Mouse (Mus musculus): ENCODE results near the gene Zfp598.
"Not testable (repeated sequence)": the region's sequence is repeated elsewhere in the genome, so short reads cannot be mapped to it uniquely, and the experiment has no call there.

Gene Zfp598

DNA sequence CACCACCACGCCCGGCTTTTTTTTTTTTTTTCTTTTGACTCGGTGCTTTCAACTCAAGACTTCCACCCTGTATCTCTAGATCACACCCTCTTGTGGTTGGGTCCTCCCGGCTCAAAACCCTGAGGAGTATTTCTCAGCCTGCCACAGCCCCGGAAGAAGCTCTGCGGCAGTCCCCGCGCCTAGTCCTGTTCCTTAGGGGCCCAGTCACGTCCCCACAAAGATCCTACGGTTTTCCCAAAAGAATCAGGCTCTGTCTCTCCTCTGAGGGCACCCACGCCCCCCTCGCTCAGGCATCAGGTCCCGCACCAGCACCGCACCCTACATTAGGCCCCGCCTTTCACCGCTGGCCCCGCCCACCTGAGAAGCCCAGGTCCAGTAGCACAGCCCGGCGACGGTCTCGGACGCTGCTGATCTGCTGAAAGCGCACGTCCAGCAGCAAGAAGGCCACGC is 17.7 kb downstream of the Zfp598 start:
- no peak for DNase-seq (ENCODE audit: low read depth, low spot score)

DNA sequence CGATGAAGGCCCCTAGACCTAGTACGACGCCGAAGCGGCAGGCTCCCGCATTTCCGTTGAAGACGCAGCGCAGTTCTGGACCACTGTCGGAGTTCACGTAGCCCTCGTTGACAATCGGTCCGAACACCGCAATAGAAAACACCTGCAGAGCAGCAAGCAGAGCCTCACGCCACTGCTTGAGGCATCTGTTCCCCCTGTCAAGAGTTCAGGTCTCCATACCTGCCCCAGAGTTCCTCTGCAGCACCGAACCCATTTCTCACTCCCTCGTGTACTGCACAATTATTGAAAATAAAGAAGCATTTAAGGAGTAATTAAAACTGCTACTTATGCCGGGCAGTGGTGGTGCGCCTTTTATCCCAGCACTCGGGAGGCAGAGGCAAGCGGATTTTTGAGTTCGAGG is 18.1 kb downstream of the Zfp598 start:
- DNase-seq (ENCODE audit: low read depth, low spot score), result no peak

DNA sequence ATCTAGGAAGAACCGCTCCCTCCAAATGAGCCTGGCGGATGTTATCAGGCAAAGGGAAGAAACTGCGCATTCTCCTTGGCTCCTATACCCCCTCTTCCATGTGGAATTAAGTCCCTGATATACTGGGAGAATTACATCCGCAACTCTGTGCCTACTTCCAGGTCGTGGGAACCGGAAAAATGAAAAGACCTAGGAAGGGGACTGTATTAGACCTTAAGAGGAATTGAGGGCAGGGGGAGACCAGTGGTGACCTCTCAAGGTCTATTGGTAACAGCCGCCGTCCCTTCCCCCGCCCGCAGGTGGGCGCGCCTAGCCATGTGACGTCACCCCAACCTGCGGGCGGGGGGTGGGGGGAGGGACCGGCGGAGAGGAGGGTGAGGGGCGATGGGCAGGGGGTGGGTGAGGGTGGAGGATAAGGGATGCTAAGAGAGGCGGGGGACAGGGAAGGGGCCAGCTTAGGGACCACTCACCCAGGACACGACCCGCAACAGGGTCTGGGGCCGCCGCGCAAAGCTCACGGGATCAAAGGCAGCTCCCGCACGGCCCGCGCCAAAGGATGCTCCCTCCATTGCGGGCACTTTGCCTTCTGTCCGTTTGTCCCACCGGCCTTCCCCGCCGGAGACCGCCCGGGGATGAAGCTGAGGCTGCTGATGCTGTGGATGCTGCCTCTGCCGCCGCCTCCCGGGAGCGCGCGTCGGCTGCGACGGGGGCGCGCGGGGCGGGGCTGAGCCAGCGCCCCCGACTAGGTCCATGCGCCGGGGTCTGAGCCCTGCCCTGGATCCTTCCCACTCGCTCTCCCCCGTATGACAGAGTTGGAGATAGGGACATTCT is 20.0 kb downstream of the Zfp598 start, which contains the start of gene Syngr3:
Gene Syngr3, minus strand, starts transcription at position 705 of the 831 bp plus-strand sequence.
- no peak for DNase-seq (ENCODE audit: low read depth, low spot score)

DNA sequence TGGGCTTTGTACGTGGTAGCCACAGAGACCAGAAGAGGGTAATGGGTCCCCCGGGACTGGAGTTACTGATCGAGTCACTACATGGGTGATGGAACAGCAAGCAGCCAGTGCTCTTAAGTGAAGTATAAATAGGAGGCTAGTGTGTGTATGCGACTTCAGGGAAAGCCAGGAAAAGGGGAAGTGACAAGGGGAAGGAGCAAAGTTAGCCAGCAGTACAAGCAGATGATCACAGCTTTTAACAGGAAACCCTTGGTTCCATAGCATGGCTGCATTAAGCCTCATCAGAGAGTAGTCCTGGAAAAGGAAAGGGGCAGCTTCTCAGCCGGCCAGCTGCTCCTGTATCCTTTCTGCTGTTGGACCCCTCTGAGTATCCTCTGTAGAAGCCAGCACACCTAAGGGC is 22.9 kb downstream of the Zfp598 start:
- no peak for DNase-seq (ENCODE audit: low read depth, low spot score)

DNA sequence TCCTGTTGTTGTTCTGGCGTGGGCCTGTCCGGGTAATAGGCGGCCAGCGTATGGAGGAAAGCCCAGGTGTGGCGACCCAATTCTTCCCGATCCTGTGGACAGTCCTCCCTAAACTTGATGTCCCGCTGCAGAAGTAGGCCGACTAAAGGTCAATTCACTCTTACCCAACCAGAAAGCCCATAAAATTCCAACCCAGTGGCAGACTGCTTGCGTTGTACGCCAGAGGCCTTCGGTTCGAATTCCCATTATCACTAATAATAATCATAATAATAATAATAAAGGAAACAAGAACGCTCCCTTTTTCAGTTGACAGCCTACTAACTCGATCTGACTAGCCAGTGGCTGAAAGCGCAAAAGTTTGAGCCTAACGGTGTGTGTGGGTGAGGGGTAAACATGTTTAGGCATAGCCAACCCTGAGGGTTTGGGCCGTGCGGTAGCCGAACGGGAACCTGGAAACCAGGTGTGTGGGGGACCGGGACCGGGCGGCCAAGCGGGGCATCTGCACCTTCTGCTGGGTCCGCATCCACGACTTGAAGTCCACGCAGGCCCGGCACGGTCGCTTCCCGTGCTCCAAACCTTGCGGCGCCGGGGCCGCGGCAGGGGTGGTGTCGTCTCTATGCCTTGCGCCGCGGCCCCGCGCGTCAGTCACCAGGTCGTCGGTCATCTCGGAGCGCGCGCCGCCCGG is 26.0 kb downstream of the Zfp598 start:
- DNase-seq (ENCODE audit: low read depth, low spot score), result no peak

DNA sequence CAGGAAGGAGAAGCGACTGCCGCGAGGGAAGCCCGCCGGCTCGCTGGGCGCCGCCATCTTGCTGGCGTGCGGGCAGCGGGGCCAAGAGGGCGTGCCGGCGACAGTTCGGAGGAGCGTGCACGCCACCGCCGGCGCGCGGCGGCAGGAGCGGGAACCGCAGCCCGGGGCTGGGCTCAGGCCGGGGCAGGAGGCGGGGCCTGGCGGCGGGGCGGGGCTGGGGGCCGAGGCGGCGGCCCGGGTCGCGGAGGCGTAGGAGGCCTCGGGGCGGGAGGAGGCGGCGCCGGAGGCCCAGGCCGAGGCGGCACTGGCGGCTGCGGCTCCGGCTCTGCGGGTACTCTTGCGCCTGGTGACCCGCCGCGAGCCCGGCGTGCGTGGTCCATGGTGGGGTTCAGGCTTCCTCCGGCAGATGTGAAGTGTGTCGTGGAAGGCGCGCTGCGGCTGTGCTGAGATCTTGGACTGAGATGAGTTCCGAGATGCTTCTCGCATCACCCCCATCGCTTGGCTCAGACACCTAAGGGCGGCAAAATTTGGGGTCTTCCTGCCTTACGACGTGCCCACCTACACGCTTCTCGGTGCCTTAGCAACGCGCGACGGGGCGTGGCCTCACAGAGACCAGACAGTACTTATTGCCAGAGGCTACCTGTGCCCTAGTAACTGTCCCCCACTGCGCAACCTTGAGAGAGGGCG is 26.7 kb downstream of the Zfp598 start, which contains the start of the genes Gfer and Noxo1:
Gene Gfer, minus strand, starts transcription at position 146 of the 687 bp plus-strand sequence.
Gene Noxo1, plus strand, starts transcription at position 224 of the 687 bp plus-strand sequence.
- DNase-seq (ENCODE audit: low read depth, low spot score), result peak; percentile 83

DNA sequence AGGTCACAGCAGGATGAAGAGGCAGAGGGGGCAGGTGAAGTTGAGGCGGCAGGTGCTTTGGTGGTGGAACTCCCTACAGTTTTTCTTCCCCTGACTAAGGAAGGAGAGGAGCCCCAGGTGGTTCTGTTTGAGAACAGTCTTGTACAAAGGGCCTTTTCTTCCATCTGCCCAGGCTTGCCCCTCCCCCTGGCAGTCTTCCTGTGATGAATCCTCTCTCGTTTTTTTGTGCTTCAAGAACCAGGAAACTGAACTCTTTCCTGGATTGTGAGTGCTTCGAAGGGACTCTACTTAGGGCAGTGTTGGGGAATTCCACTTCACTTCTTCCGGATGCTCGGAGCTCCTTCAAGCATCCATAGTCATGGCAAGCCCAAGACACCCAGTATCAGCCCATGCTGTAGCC is 28.5 kb downstream of the Zfp598 start:
- no peak for DNase-seq (ENCODE audit: low read depth, low spot score)

DNA sequence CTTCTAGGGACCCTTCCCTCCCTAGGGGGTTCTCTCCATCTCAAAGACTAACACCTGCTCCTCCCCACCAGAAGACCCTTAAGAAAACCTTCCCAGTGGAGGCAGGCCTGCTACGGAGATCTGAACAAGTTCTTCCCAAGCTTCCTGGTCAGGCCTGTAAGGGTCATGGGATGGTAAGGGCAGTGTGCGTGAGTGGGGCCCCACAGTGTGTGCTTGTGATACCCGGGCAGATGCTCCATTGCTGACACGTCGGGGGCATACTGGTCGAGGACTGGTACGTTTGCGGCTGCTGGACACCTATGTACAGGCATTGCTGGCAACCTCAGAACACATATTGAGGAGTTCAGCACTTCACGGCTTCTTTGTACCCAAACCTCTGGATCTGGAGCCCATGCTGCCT is 29.2 kb downstream of the Zfp598 start:
- DNase-seq (ENCODE audit: low read depth, low spot score), result no peak

DNA sequence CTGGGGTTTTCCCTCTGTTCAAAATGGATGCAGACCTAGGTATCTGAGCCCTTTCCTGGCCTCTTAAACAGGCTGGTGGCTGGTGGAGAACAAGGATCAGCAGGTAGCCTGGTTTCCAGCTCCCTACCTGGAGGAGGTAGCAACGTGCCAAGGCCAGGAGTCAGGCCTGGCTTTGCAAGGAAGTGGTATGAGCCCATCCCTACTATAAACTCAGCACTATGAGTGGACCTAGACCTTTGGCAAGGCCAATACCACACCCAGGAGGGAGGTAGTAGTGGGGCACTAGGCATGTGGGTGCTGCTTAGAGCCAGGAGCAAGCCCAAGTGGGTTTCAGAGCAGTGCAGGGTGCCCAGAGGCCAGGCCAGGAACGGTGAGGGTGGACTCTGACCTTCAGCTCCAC is 30.0 kb downstream of the Zfp598 start:
- DNase-seq (ENCODE audit: low read depth, low spot score), result no peak

DNA sequence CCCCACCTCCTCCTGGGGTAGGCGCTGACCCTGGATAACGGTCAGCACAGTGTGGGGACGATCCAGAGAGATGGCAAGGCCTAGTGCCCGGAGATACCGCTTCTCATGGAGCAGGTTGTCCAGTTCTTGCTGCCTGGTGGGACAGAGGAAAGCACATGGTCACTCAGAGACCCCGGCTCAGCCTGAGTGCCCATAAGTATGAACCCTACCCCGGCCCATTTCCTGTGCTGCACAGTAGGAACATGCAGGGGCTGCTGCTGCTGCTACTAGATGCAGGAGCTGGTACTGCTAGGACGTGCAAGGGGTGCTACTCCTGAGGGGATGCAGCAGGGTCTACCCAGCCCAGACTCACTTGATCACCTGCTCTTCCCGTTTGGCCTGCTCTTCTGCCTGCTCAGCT is 31.8 kb downstream of the Zfp598 start:
- no peak for DNase-seq (ENCODE audit: low read depth, low spot score)

DNA sequence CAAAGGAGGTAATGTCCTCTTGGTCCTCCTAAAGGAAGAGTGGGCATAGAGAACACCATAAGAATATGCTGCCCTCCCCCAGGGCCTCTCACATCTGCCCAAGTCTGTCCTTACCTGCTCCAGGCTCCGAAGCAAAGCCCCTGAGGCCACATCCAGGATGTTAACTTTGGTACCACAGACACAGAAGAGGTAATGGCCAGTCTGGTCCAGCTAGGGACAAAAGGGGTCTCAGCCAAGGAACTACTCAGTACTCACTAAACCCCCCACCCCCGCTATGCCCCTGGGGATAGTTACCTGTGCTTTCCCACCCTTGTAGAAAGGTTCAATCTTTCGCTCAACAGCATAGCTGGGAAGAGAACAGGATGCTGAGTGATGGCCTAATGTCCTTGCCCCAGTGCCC is 36.3 kb downstream of the Zfp598 start:
- no peak for DNase-seq (ENCODE audit: low read depth, low spot score)

DNA sequence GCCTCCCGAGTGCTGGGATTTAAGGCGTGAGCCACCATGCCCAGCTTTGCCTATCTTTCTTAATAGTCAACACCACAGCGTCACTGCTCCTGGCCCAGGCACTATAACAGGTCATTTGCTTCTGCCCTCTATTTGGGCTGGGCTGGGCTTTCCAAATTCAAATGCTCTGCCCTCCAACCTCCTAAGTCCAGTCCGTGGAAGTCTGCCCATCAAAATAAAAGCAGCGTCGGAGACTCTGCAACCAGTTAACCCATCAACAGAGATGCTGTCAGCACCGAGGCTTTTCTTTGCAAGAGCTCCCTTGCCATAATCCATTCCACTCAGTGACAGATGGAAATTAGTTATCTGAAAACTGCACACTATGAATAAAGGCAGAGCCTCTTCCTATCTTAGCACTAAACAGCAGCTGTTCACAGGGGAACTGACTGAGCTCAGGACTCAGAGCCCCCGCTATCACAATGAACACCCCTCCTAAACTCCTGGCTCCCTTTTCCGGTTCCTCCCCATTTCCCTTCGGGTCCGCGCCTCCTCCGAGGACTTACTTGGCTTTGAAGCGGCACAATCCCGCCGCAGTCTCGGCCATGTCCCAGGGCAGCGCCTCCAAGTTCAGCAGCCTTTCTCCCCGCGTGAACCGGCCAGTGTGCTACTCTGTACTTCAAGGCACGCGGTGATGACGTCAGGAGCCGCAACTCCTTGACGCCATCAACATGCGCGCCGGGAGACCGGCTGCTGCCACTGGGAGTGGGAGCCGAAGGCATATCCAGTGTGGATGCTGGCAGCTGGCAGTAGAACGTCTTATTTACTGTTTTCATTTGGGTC is 37.7 kb downstream of the Zfp598 start, which contains the start of gene Tbl3:
Gene Tbl3, minus strand, starts transcription at position 679 of the 819 bp plus-strand sequence.
- peak; percentile 93 for DNase-seq (ENCODE audit: low read depth, low spot score)

DNA sequence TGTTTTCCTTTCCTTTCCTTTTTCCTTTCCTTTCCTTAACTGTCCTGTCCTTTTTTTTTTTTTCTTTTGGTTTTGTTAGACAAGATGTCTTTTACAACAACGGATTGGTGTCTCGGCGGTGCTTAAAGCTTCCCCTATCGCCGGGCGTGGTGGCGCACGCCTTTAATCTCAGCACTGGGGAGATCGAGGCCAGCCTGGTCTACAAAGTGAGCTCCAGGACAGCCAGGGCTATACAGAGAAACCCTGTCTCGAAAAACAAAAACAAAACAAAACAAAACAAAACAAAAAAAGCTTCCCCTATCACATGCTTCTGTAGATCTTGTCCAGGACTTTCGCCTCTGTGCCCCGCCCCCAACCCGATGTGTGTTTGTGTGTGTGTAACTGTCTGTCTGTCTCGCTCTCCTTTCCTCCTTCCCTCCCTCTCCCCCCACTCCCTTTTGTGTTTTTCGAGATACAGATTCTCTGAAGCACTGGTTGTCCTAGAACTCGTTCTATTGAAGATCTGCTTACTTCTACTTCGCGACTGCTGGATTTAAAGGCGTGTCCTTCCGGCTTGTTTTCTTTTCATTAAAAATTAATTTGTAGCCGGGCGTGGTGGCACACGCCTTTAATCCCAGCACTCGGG is 38.4 kb downstream of the Zfp598 start:
- DNase-seq (ENCODE audit: low read depth, low spot score), result no peak

DNA sequence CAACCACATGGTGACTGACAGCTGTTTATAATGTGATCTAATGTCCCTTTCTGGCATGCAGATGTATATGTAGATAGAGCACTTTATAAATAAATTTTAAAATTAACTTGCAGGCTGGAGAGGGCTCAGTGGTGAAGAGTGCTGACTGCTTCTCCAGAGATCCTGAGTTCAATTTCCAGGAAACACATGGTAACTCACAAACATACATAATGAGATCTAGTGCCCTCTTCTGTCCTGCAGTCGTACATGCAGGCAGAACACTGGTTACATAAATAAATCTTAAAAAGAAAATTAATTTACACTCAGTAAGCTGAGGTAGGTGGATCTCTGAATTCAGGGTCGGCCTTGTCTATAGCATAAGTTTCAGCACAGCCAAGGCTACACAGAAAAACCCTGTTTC is 39.2 kb downstream of the Zfp598 start:
- DNase-seq (ENCODE audit: low read depth, low spot score), result no peak

DNA sequence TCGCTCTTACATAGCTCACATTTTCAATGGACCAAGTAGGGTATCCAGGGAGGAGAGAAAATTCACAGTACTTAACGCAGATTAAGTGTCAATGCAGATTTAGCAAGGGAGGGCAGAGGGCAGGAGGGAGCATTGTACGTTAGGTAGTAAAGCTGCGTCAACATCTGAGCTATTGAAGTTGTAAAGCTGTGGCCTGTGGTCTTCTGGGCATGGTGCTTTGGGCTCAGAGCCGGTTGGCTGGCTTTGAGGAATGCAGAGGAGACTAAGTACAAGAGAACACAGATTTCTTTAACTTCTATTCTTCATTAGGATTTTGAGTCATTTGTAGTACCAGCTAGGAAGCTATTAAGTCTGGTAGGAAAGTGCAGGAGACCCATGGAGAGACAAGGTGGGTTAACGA is 46.1 kb downstream of the Zfp598 start:
- no peak for DNase-seq (ENCODE audit: low read depth, low spot score)

DNA sequence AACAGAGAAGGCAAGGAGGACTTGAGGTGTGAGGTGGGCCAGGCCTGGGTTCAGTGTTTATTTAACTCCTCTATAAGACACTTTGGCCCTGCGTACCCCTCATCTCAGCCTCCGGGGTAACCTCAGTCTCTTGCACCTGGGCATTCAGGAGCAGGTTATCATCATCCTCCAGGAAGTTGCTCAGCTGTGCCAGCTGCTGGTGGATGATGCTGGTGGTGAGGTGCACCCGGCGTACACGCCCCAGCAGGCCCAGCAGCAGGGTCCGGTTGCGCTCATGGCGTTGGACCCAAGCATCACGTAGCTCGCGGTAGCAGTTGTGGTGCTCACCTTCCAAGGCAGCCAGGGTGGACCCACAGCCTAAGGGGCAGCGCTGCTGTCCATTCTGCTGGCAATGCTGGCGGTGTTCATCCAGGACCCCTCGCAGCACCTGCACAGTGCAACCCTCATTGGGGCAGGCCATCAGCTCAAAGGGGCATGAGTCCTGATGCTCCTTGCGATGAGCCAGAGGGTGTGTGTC is 46.7 kb downstream of the Zfp598 start:
- no peak for DNase-seq (ENCODE audit: low read depth, low spot score)

DNA sequence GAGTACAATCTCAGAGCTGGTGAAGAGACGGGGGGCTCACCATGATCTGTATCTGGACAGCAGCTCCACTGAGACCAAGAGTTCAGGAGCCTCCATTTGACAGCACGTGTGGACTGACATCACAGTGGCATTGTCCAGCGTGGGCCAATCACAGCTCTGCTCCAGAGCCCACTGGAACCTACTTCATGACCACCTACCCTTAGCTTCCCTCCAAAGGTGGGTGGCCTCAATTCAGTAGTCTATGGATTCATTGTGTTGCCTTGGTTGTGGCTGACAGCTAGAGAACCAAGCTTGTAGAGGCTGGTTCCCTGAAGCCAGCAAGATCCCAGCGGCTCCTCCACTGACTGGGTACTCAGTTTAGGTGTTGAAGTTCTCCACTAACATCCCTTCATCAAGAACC is 48.5 kb downstream of the Zfp598 start, which contains the start of the genes Rnf151 and Rps2:
Gene Rnf151, minus strand, starts transcription at position 121 of the 400 bp plus-strand sequence.
Gene Rps2, plus strand, starts transcription at position 174 of the 400 bp plus-strand sequence.
- DNase-seq (ENCODE audit: low read depth, low spot score), result no peak

DNA sequence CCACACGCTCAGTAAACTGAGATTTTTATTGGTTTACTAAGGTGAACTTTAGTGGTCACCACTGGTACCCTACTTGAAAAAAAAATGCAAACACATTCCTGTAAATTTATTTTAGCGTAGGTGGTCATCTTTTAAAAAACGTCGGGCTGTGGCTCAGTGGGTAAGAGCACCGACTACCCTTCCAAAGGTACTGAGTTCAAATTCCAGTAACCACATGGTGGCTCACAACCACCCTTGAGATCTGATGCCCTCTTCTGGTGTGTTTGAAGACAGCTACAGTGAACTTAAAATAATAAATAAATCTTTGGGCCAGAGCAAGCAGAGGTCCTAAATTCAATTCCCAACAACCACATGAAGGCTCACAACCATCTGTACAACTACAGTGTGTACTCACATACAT is 49.5 kb downstream of the Zfp598 start:
- DNase-seq (ENCODE audit: low read depth, low spot score), result not testable (repeated sequence)

DNA sequence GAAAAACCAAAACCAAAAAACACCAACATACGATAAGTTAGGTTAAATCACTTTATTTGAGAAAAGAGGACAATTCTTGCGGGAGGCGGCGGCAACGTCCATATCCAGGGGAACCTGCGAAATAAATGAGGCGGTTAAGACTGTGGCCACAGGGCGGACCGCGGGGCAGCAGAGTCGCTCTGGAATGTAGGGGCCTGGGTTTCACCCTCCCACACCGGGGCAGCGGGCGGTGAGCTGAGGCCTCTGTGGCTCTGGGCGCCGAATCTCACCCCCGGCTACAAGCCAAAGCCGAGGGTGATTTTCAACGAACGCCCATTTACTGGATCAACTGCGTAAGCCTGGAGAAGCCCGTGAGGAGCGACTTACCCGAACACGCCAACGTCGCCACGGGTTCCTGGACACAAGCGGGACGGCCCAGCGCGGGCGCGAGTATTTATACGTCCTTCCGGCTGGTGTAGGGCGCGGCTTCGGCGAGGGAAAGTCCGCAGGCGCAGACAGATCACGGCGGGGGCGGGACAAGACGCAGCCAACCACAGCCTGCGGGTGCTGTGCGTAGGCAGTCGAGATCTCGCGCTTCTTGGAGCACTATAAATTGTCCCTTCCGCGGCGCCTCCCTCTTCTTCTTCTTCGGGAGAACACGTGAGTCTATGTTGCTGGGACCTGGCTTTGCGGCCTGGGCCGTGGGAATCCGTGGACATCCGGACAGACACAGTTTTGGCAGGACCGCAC is 50.2 kb downstream of the Zfp598 start:
- peak; percentile 98 for DNase-seq (ENCODE audit: low read depth, low spot score)

DNA sequence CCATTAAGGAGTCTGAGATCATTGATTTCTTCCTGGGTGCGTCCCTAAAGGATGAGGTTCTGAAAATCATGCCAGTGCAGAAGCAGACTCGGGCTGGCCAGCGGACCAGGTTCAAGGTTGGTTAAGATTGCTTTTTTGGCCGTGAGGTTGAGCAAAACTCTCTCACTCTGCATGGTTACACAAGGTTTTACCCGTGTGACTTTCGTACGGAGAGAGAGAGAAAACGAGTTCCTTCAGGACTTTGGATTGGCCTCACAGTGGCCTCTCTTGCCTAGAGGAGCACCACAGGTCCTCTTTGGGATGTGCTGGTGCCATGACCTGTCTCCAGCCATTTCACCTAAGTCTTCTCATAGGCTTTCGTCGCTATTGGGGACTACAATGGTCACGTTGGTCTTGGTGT is 51.1 kb downstream of the Zfp598 start:
- DNase-seq (ENCODE audit: low read depth, low spot score), result not testable (repeated sequence)

Data from forelimb bud, embryonic 11.5 days (tissue).